Mouse (Mus musculus): ENCODE measurements around the gene Myog. TPM values are rescaled to one million over a fixed set of nuclear protein-coding genes. Genes with fewer than 3 reads are reported as not detected.

The Myog gene
- polyA plus RNA-seq, 1 experiment = 0.09 TPM

GRCm38 (mm10) chr1:134304940-134305339, 15.2 kb downstream of the Myog start:
- H3K36me3 ChIP-seq (ENCODE audit: control insufficient read depth, insufficient read depth, low read length) = no peaks in the 10 kb centered on the region
- no peaks in the 10 kb centered on the region for H3K27me3 ChIP-seq (replicated peaks; ENCODE audit: control insufficient read depth, insufficient read depth, low read length)
- H3K4me1 ChIP-seq (ENCODE audit: control insufficient read depth, insufficient read depth, low read length) = no peaks in the 10 kb centered on the region
- H3K4me3 ChIP-seq (ENCODE audit: insufficient read depth, low read depth, low read length) = no peak overlapping the region
- WGBS = 88% methylated on average over 9 of the region's 9 CpGs
- H3K27ac ChIP-seq (ENCODE audit: insufficient read depth, low read depth, low read length) = no peak overlapping the region
- no peak for TF ChIP-seq POLR2A (IDR thresholded peaks at IDR 0.05; ENCODE audit: low read depth, low read length)
- TF ChIP-seq CTCF (conservative IDR thresholded peaks at IDR 0.05; ENCODE audit: insufficient read depth, insufficient read length, low read depth, low read length) = no peak
- DNase-seq = no peak

- Histone ChIP-seq H3K27me3 (replicated peaks; ENCODE audit: control insufficient read depth, insufficient read depth, low read length) (no peaks in the 10 kb centered on the region), H3K36me3 (ENCODE audit: control insufficient read depth, insufficient read depth, low read length) (no peaks in the 10 kb centered on the region), H3K4me1 (ENCODE audit: control insufficient read depth, insufficient read depth, low read length) (no peaks in the 10 kb centered on the region), H3K4me3 (ENCODE audit: insufficient read depth, low read depth, low read length) (no peak overlapping the region), H3K27ac (ENCODE audit: insufficient read depth, low read depth, low read length) (no peak overlapping the region)
- TF ChIP-seq POLR2A (IDR thresholded peaks at IDR 0.05; ENCODE audit: low read depth, low read length) (no peak), CTCF (conservative IDR thresholded peaks at IDR 0.05; ENCODE audit: insufficient read depth, insufficient read length, low read depth, low read length) (no peak)
- no peak for DNase-seq
- WGBS = 55% methylated on average over 10 of the region's 10 CpGs
Observed at GRCm38 (mm10) chr1:134307409-134307808, 17.6 kb downstream of the Myog start.

GRCm38 (mm10) chr1:134310291-134310690, 20.5 kb downstream of the Myog start:
- Histone ChIP-seq H3K4me1 (ENCODE audit: control insufficient read depth, insufficient read depth, low read length) (no peaks in the 10 kb centered on the region), H3K27ac (ENCODE audit: insufficient read depth, low read depth, low read length) (no peak overlapping the region), H3K36me3 (ENCODE audit: control insufficient read depth, insufficient read depth, low read length) (no peaks in the 10 kb centered on the region), H3K27me3 (replicated peaks; ENCODE audit: control insufficient read depth, insufficient read depth, low read length) (no peaks in the 10 kb centered on the region), H3K4me3 (ENCODE audit: insufficient read depth, low read depth, low read length) (no peak overlapping the region)
- 76% methylated on average over 2 of the region's 2 CpGs for WGBS
- DNase-seq = no peak
- TF ChIP-seq POLR2A (IDR thresholded peaks at IDR 0.05; ENCODE audit: low read depth, low read length) = no peak
- no peak for TF ChIP-seq CTCF (conservative IDR thresholded peaks at IDR 0.05; ENCODE audit: insufficient read depth, insufficient read length, low read depth, low read length)

GRCm38 (mm10) chr1:134310729-134311128, 20.9 kb downstream of the Myog start:
- no peak overlapping the region for H3K27ac ChIP-seq (ENCODE audit: insufficient read depth, low read depth, low read length)
- no peak overlapping the region for H3K4me3 ChIP-seq (ENCODE audit: insufficient read depth, low read depth, low read length)
- no peaks in the 10 kb centered on the region for H3K4me1 ChIP-seq (ENCODE audit: control insufficient read depth, insufficient read depth, low read length)
- no peak for DNase-seq
- no peaks in the 10 kb centered on the region for H3K27me3 ChIP-seq (replicated peaks; ENCODE audit: control insufficient read depth, insufficient read depth, low read length)
- no peaks in the 10 kb centered on the region for H3K36me3 ChIP-seq (ENCODE audit: control insufficient read depth, insufficient read depth, low read length)
- WGBS = 97% methylated on average over 3 of the region's 3 CpGs
- TF ChIP-seq CTCF (conservative IDR thresholded peaks at IDR 0.05; ENCODE audit: insufficient read depth, insufficient read length, low read depth, low read length) (no peak), POLR2A (IDR thresholded peaks at IDR 0.05; ENCODE audit: low read depth, low read length) (no peak)

- H3K27me3 ChIP-seq (replicated peaks; ENCODE audit: control insufficient read depth, insufficient read depth, low read length) = no peaks in the 10 kb centered on the region
- no peak for TF ChIP-seq POLR2A (IDR thresholded peaks at IDR 0.05; ENCODE audit: low read depth, low read length)
- TF ChIP-seq CTCF (conservative IDR thresholded peaks at IDR 0.05; ENCODE audit: insufficient read depth, insufficient read length, low read depth, low read length) = no peak
- no peak for DNase-seq
- H3K4me3 ChIP-seq (ENCODE audit: insufficient read depth, low read depth, low read length) = no peak overlapping the region
- H3K36me3 ChIP-seq (ENCODE audit: control insufficient read depth, insufficient read depth, low read length) = no peaks in the 10 kb centered on the region
- H3K4me1 ChIP-seq (ENCODE audit: control insufficient read depth, insufficient read depth, low read length) = no peaks in the 10 kb centered on the region
- 86% methylated on average over 7 of the region's 7 CpGs for WGBS
- H3K27ac ChIP-seq (ENCODE audit: insufficient read depth, low read depth, low read length) = no peak overlapping the region
Observed at GRCm38 (mm10) chr1:134311760-134312159, 22.0 kb downstream of the Myog start.

- 88% methylated on average over 5 of the region's 5 CpGs for WGBS
- no peaks in the 10 kb centered on the region for H3K27me3 ChIP-seq (replicated peaks; ENCODE audit: control insufficient read depth, insufficient read depth, low read length)
- no peaks in the 10 kb centered on the region for H3K4me1 ChIP-seq (ENCODE audit: control insufficient read depth, insufficient read depth, low read length)
- H3K36me3 ChIP-seq (ENCODE audit: control insufficient read depth, insufficient read depth, low read length) = no peaks in the 10 kb centered on the region
- H3K27ac ChIP-seq (ENCODE audit: insufficient read depth, low read depth, low read length) = no peak overlapping the region
- no peak overlapping the region for H3K4me3 ChIP-seq (ENCODE audit: insufficient read depth, low read depth, low read length)
- no peak for DNase-seq
- TF ChIP-seq CTCF (conservative IDR thresholded peaks at IDR 0.05; ENCODE audit: insufficient read depth, insufficient read length, low read depth, low read length) (no peak), POLR2A (IDR thresholded peaks at IDR 0.05; ENCODE audit: low read depth, low read length) (no peak)
Observed at GRCm38 (mm10) chr1:134315181-134315580, 25.4 kb downstream of the Myog start.

- 88% methylated on average over 9 of the region's 9 CpGs for WGBS
- TF ChIP-seq POLR2A (IDR thresholded peaks at IDR 0.05; ENCODE audit: low read depth, low read length) = no peak
- TF ChIP-seq CTCF (conservative IDR thresholded peaks at IDR 0.05; ENCODE audit: insufficient read depth, insufficient read length, low read depth, low read length) = no peak
- Histone ChIP-seq H3K27me3 (replicated peaks; ENCODE audit: control insufficient read depth, insufficient read depth, low read length) (no peaks in the 10 kb centered on the region), H3K27ac (ENCODE audit: insufficient read depth, low read depth, low read length) (no peak overlapping the region), H3K36me3 (ENCODE audit: control insufficient read depth, insufficient read depth, low read length) (no peaks in the 10 kb centered on the region), H3K4me1 (ENCODE audit: control insufficient read depth, insufficient read depth, low read length) (no peaks in the 10 kb centered on the region), H3K4me3 (ENCODE audit: insufficient read depth, low read depth, low read length) (no peak overlapping the region)
- no peak for DNase-seq
Observed at GRCm38 (mm10) chr1:134316361-134316760, 26.6 kb downstream of the Myog start.

- 75% methylated on average over 5 of the region's 5 CpGs for WGBS
- H3K4me1 ChIP-seq (ENCODE audit: control insufficient read depth, insufficient read depth, low read length) = no peaks in the 10 kb centered on the region
- no peak overlapping the region for H3K4me3 ChIP-seq (ENCODE audit: insufficient read depth, low read depth, low read length)
- H3K27ac ChIP-seq (ENCODE audit: insufficient read depth, low read depth, low read length) = no peak overlapping the region
- no peaks in the 10 kb centered on the region for H3K36me3 ChIP-seq (ENCODE audit: control insufficient read depth, insufficient read depth, low read length)
- no peak for TF ChIP-seq POLR2A (IDR thresholded peaks at IDR 0.05; ENCODE audit: low read depth, low read length)
- no peak for TF ChIP-seq CTCF (conservative IDR thresholded peaks at IDR 0.05; ENCODE audit: insufficient read depth, insufficient read length, low read depth, low read length)
- no peak for DNase-seq
- no peaks in the 10 kb centered on the region for H3K27me3 ChIP-seq (replicated peaks; ENCODE audit: control insufficient read depth, insufficient read depth, low read length)
Observed at GRCm38 (mm10) chr1:134318261-134318660, 28.5 kb downstream of the Myog start.

Measured in kidney, adult 2 months (tissue).